Mouse (Mus musculus): ENCODE data around the gene Piezo1.

GRCm38 (mm10) chr8:122437708-122438331 lies 113.3 kb downstream of the Piezo1 start:
- TF ChIP-seq CTCF (IDR thresholded peaks at IDR 0.05; ENCODE audit: control insufficient read depth, insufficient read depth, insufficient replicate concordance, low read depth, low read length) (no peak), POLR2A (IDR thresholded peaks at IDR 0.05; ENCODE audit: control insufficient read depth, low read depth, low read length) (no peak)

Data from testis, adult 2 months (tissue).